Mouse (Mus musculus) midbrain, embryonic 16.5 days (tissue): ENCODE results near the gene Trim27. TPM values are rescaled to one million over a fixed set of nuclear protein-coding genes. Genes with fewer than 3 reads are reported as not detected.

ENCODE experiments used
- ATAC-seq: fragments of 200-750 bp; cut with Nextera tagmentation; 2 replicates; pipeline ENCODE4 v1.8.0; 2017; ENCODE audit warnings: moderate TSS enrichment
- H3K27ac ChIP-seq: fragments of 300-500 bp; sonication (generic); 2 replicates; pipeline ENCODE4 v1.5.1; 2014; ENCODE audit warnings: mild to moderate bottlenecking, low read length, mixed read lengths
- H3K27me3 ChIP-seq: fragments of 300-500 bp; sonication (generic); 2 replicates; pipeline ENCODE4 v1.6.1; 2014; ENCODE audit warnings: low read depth, low read length, mixed read lengths; ENCODE audit not compliant: control insufficient read depth, insufficient read depth
- H3K36me3 ChIP-seq: fragments of 300-500 bp; sonication (generic); 2 replicates; pipeline ENCODE4 v1.6.1; 2014; ENCODE audit warnings: mild to moderate bottlenecking, low read length, moderate library complexity, mixed read lengths; ENCODE audit not compliant: control insufficient read depth, insufficient read depth
- H3K4me1 ChIP-seq: fragments of 300-500 bp; sonication (generic); 2 replicates; pipeline ENCODE4 v1.6.1; 2014; ENCODE audit warnings: mild to moderate bottlenecking, low read length, mixed read lengths; ENCODE audit not compliant: control insufficient read depth, insufficient read depth
- H3K4me2 ChIP-seq: fragments of 300-500 bp; sonication (generic); 2 replicates; pipeline ENCODE4 v1.6.1; 2014; ENCODE audit warnings: mild to moderate bottlenecking, low read length, mixed read lengths
- H3K4me3 ChIP-seq: fragments of 300-500 bp; sonication (generic); 2 replicates; pipeline ENCODE4 v1.5.1; 2014; ENCODE audit warnings: low read depth, mild to moderate bottlenecking, low read length, moderate library complexity, mixed read lengths
- H3K9ac ChIP-seq: fragments of 300-500 bp; sonication (generic); 2 replicates; pipeline ENCODE4 v1.6.1; 2014; ENCODE audit warnings: low read depth, low read length, mixed read lengths
- H3K9me3 ChIP-seq: fragments of 300-500 bp; sonication (generic); replicated peaks from 2 replicates; pipeline ENCODE4 v1.6.1; 2014; ENCODE audit warnings: mild to moderate bottlenecking, low read length, mixed read lengths; ENCODE audit not compliant: control insufficient read depth, poor library complexity, severe bottlenecking
- WGBS: fragments of 180-500 bp; shearing (Covaris S2); extraction: QIAGEN DNeasy Blood & Tissue Kit; methylation state at CpG from one replicate; pipeline ENCODE4 v1.1.7; 2014; 5-methylcytosine and 5-hydroxymethylcytosine counted together
- polyA plus RNA-seq: library from polyadenylated mRNA; unstranded; fragments of >200 nt; fragmentation: Nextera tagmentation; extraction: Ambion mirVana; gene quantifications from 2 replicates; pipeline ENCODE4 v1.2.1, GENCODE M21; 2015

The Trim27 gene
- polyA plus RNA-seq, 1 experiment from 2014 or later: 70.6 TPM

DNA sequence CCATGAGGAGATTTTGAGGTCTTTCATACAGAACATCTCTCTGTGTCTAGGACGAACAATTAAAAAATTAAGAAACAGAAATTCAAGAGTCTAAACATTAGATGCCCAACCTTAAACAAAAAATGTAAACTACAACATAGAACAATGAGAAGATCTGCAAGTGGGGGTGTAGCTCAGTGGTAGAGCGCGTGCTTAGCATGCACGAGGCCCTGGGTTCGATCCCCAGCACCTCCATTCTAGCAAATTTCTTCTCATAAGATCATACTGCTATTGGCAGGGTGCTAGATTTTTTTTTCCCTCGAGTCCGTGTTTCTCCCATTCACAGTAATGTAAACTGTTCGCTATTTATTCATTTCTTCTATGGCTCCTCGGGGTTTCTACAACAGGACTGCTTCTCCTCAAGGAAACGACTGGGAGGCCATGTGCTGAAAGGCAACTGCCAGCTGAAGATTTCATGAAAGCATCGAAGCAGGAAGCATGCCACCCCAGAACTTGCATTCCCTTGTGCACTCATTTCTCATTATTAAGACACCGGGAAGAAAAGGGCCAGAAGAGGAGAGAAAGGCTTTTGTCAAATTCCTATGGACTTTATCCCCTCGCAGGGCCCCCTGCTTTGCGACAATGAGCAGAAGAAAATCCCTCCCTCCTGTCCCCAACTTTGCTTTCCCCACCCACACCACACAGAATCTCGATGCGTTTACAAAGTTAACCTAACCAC is 63.3 kb downstream of the Trim27 start:
- peak overlapping the region; percentile 22; the same call in 1 of the 2 replicates for H3K4me2 ChIP-seq
- no peak overlapping the region for H3K27ac ChIP-seq
- 0 out of 2 replicates have a peak overlapping the region, but pooled peaks have one; percentile 3 for H3K4me3 ChIP-seq
- peaks cover 13% of the 10 kb centered on the region for H3K27me3 ChIP-seq
- H3K9ac ChIP-seq: no peak overlapping the region
- WGBS: 8% methylated on average over 16 of the region's 16 CpGs
- no peaks in the 10 kb centered on the region for H3K36me3 ChIP-seq
- H3K9me3 ChIP-seq: no peaks in the 10 kb centered on the region
- H3K4me1 ChIP-seq: no peaks in the 10 kb centered on the region
- no peak for ATAC-seq

DNA sequence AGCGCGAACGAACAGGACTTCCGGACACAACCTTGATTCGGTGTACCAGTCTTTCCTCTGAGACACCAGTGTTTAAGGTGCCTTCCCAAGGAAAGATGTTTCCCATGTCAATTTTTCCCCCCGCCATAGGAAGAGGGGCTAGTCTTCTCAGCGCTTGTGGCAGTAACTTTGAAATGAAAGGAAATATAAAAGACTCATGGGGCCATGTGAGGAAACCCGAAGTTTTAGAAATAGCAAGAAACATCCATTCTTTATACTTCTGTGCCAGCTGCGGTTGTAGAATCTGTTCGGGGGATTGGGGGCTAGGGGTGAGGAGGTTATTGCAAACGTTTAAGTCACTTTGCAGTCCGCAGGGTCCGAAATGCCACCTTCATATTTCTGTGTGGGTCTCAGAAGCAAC is 64.0 kb downstream of the Trim27 start:
- peaks cover 13% of the 10 kb centered on the region for H3K27me3 ChIP-seq
- no peaks in the 10 kb centered on the region for H3K9me3 ChIP-seq
- H3K36me3 ChIP-seq: no peaks in the 10 kb centered on the region
- H3K4me1 ChIP-seq: no peaks in the 10 kb centered on the region
- no peak overlapping the region for H3K9ac ChIP-seq
- peak overlapping the region; percentile 22; the same call in 1 of the 2 replicates for H3K4me2 ChIP-seq
- 18% methylated on average over 13 of the region's 13 CpGs for WGBS
- H3K27ac ChIP-seq: no peak overlapping the region
- no peak for ATAC-seq
- H3K4me3 ChIP-seq: 0 out of 2 replicates have a peak overlapping the region, but pooled peaks have one; percentile 3

DNA sequence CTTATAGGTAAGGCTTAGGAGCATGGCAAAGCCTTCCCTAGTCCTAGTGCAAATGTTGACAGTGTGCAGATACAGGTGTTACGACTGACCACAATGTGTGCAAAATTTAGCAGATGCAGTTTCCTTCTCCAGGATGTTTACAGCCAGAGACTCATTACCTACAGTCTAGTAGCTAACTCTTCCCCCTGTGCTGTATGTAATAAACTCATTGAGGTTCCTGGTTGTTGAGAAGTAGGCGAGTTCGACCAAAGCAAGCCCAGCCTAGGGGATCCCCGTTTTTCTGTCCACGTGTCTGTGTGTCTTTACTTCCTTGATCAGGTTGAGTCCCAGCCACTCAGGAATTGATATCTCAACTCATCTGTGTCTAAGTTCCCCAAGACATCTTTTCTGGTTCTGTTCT is 64.8 kb downstream of the Trim27 start:
- Histone ChIP-seq H3K27ac (no peak overlapping the region), H3K4me3 (no peak overlapping the region), H3K27me3 (peaks cover 13% of the 10 kb centered on the region), H3K4me1 (no peaks in the 10 kb centered on the region), H3K9ac (no peak overlapping the region), H3K36me3 (no peaks in the 10 kb centered on the region), H3K4me2 (no peak overlapping the region), H3K9me3 (no peaks in the 10 kb centered on the region)
- WGBS: 85% methylated on average over 5 of the region's 5 CpGs
- ATAC-seq: no peak

Other genes with a start within 250 kb of the Trim27 start
- gene Olfr1370, start 104.5 kb upstream of the Trim27 start, polyA plus RNA-seq: not detected in 2 replicates
- 0.05 TPM in 1 of 2 replicates, not detected in the other for gene Olfr1369-ps1, start 68.0 kb upstream of the Trim27 start, polyA plus RNA-seq
- gene Olfr263, start 49.8 kb upstream of the Trim27 start, polyA plus RNA-seq: not detected in 2 replicates
- gene Olfr1368, start 33.6 kb upstream of the Trim27 start, polyA plus RNA-seq: not detected in 2 replicates
- gene Gpx5, start 113.3 kb downstream of the Trim27 start, polyA plus RNA-seq: not detected in 2 replicates
- gene Gpx6, start 132.7 kb downstream of the Trim27 start, polyA plus RNA-seq: 0.54 TPM in 1 of 2 replicates, not detected in the other
- gene Olfr1367, start 167.5 kb downstream of the Trim27 start, polyA plus RNA-seq: not detected in 2 replicates
- 11.5 and 13.5 TPM in 2 replicates for gene Zscan12, start 183.4 kb downstream of the Trim27 start, polyA plus RNA-seq
- gene Zkscan3, start 223.3 kb downstream of the Trim27 start, polyA plus RNA-seq: 64.5 and 73.5 TPM in 2 replicates